Mouse (Mus musculus) ES-Bruce4 (cell line): Measurements from ENCODE around the gene Tmem47.

ENCODE experiments used
- CTCF ChIP-seq: IDR thresholded peaks from one replicate; pipeline ENCODE4 v1.8.1; 2011; ENCODE audit warnings: low read depth, low read length
- POLR2A ChIP-seq: IDR thresholded peaks from one replicate; pipeline ENCODE4 v1.8.1; 2011; ENCODE audit warnings: low read length; ENCODE audit not compliant: insufficient read depth

DNA sequence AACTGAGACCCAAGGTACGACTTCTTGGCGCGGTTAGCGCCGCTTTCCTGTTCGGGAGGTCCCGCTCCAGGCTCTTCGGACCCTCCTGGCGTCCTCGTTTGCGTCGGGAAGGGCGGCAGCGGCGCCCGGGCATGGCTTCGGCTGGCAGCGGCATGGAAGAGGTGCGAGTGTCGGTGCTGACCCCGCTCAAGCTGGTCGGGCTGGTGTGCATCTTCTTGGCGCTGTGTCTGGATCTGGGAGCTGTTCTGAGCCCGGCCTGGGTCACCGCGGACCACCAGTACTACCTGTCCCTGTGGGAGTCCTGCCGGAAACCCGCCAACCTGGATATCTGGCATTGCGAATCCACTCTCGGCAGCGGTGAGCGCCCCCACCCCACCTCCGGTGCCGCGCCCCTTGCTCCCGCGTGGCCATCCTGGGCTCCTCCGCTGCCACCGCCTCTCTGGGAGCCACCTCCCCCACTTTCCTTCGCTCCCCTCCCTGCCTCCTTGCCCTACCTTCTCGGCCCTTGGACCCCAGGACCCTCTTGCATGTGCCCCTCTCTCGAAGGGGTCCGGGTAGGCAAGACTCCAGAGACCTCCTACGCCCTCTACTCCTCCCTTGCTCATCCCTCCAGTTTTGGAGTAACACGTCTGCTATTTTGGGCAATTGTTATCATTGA lies 435 bp downstream of the Tmem47 start:
- TF ChIP-seq CTCF (no peak), POLR2A (no peak)
